19 mouse cellular contexts compared by ENCODE assay signal in the genomic region with DNA sequence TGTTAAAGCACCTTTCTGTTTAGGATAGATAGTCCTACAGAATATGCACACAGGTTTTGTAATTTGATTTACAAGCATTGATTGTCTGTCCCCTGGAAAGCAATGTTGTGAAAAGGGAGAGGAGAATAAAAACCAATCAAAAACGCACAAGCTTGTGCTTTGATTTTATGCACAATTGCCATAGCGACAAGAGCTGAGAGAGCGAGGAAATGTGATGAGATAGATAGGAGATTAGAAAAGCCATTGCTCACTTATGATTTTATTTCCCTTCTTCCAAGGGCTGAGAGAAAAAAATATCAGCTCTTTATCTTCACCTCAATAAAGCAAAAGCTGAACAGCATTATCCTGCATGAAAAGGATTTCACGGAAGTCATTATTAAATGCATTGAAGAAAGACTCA.
DNase-seq lines count a peak whose midpoint lies in the region; ATAC-seq and TF ChIP-seq lines count a peak whose summit lies in the region.
"Had no signal": no experiment of that assay in that cellular context is flagged by ENCODE, and none has a peak within 500 bp of the region (broad histone marks: within the 10 kb centered on the region; RNA-seq: fewer than 3 reads in every experiment).

No protein-coding gene starts in this region.

- ATAC-seq in hindbrain, embryonic 11.5 days (ENCODE audit: low FRiP score), result peak; percentile 6; the same call in 1 of the 2 replicates
- ATAC-seq in midbrain, embryonic 14.5 days (ENCODE audit: low FRiP score, low TSS enrichment), result no peak
- no peak for ATAC-seq in midbrain, embryonic 13.5 days
- ATAC-seq in neural tube, embryonic 14.5 days (ENCODE audit: low read depth), result peak; percentile 34
- ATAC-seq: activated CD4-positive, CD25-positive, alpha-beta regulatory T cell, adult 4 months; forebrain, embryonic 16.5 days; Patski had no signal

- no peaks in the 10 kb centered on the region for H3K4me1 ChIP-seq in hindbrain, embryonic 11.5 days (replicated peaks; ENCODE audit: control insufficient read depth, insufficient read depth, low read length)
- H3K4me1 ChIP-seq in hindbrain, embryonic 10.5 days (replicated peaks), result no peaks in the 10 kb centered on the region
- H3K4me1 ChIP-seq in midbrain, embryonic 14.5 days (ENCODE audit: control insufficient read depth, insufficient read depth, low read length), result no peaks in the 10 kb centered on the region
- no peaks in the 10 kb centered on the region; the same call in 1 of the 2 replicates for H3K4me1 ChIP-seq in midbrain, embryonic 13.5 days (replicated peaks)
- no peaks in the 10 kb centered on the region for H3K4me1 ChIP-seq in neural tube, embryonic 14.5 days (ENCODE audit: control insufficient read depth, insufficient read depth, low read length)
- H3K4me1 ChIP-seq: embryonic facial prominence, embryonic 10.5 days; heart, embryonic 15.5 days had no signal

- no peak for TF ChIP-seq CTCF in brain, embryonic 14.5 days (IDR thresholded peaks at IDR 0.05; ENCODE audit: borderline replicate concordance, extremely low read depth, insufficient read depth, insufficient read length)

- no peak overlapping the region for H3K4me2 ChIP-seq in hindbrain, embryonic 11.5 days (replicated peaks; ENCODE audit: low read depth, low read length)
- no peak overlapping the region for H3K4me2 ChIP-seq in midbrain, embryonic 14.5 days (ENCODE audit: low read length)
- no peak overlapping the region for H3K4me2 ChIP-seq in midbrain, embryonic 13.5 days (replicated peaks)
- H3K4me2 ChIP-seq in neural tube, embryonic 14.5 days (ENCODE audit: low read depth, low read length), result no peak overlapping the region
- H3K4me2 ChIP-seq: heart, embryonic 11.5 days; heart, embryonic 15.5 days had no signal

- no peaks in the 10 kb centered on the region for H3K27me3 ChIP-seq in hindbrain, embryonic 11.5 days (ENCODE audit: control insufficient read depth, insufficient read depth, low read length)
- H3K27me3 ChIP-seq in hindbrain, embryonic 10.5 days (ENCODE audit: insufficient read depth, poor library complexity, severe bottlenecking), result no peaks in the 10 kb centered on the region
- H3K27me3 ChIP-seq in midbrain, embryonic 14.5 days (ENCODE audit: control insufficient read depth, insufficient read depth, low read length), result no peaks in the 10 kb centered on the region
- H3K27me3 ChIP-seq in midbrain, embryonic 13.5 days, result no peaks in the 10 kb centered on the region
- no peaks in the 10 kb centered on the region for H3K27me3 ChIP-seq in neural tube, embryonic 14.5 days (ENCODE audit: control insufficient read depth, insufficient read depth, low read length)
- H3K27me3 ChIP-seq: CH12.LX; heart, embryonic 15.5 days; Patski had no signal

- H3K36me3 ChIP-seq in hindbrain, embryonic 11.5 days (ENCODE audit: control insufficient read depth, insufficient read depth, low read length), result no peaks in the 10 kb centered on the region
- H3K36me3 ChIP-seq in hindbrain, embryonic 10.5 days, result no peaks in the 10 kb centered on the region
- H3K36me3 ChIP-seq in midbrain, embryonic 14.5 days (ENCODE audit: control insufficient read depth, insufficient read depth, low read length), result no peaks in the 10 kb centered on the region
- H3K36me3 ChIP-seq in midbrain, embryonic 13.5 days, result no peaks in the 10 kb centered on the region
- no peaks in the 10 kb centered on the region for H3K36me3 ChIP-seq in neural tube, embryonic 14.5 days (ENCODE audit: control insufficient read depth, insufficient read depth, low read length)
- H3K36me3 ChIP-seq: embryonic facial prominence, embryonic 10.5 days; heart, embryonic 15.5 days had no signal

- no peaks in the 10 kb centered on the region for H3K9me3 ChIP-seq in hindbrain, embryonic 11.5 days (ENCODE audit: control insufficient read depth, low read length)
- no peaks in the 10 kb centered on the region for H3K9me3 ChIP-seq in hindbrain, embryonic 10.5 days
- H3K9me3 ChIP-seq in midbrain, embryonic 14.5 days (ENCODE audit: control insufficient read depth, low read length), result no peaks in the 10 kb centered on the region
- H3K9me3 ChIP-seq in midbrain, embryonic 13.5 days, result no peaks in the 10 kb centered on the region
- H3K9me3 ChIP-seq in neural tube, embryonic 14.5 days (ENCODE audit: control insufficient read depth, low read length), result no peaks in the 10 kb centered on the region
- H3K9me3 ChIP-seq: embryonic facial prominence, embryonic 10.5 days; heart, embryonic 15.5 days had no signal

- H3K4me3 ChIP-seq in hindbrain, embryonic 11.5 days (ENCODE audit: low read depth, low read length), result no peak overlapping the region
- H3K4me3 ChIP-seq in hindbrain, embryonic 10.5 days, result no peak overlapping the region
- no peak overlapping the region for H3K4me3 ChIP-seq in midbrain, embryonic 14.5 days (replicated peaks; ENCODE audit: low read depth, low read length)
- no peak overlapping the region for H3K4me3 ChIP-seq in midbrain, embryonic 13.5 days (replicated peaks)
- H3K4me3 ChIP-seq in neural tube, embryonic 14.5 days (ENCODE audit: low read depth, low read length), result no peak overlapping the region
- H3K4me3 ChIP-seq: embryonic facial prominence, embryonic 10.5 days; heart, adult 2 months; heart, embryonic 15.5 days had no signal

- no peak for TF ChIP-seq POLR2A in brain, embryonic 14.5 days (IDR thresholded peaks at IDR 0.05; ENCODE audit: borderline replicate concordance, extremely low read depth, insufficient read depth, insufficient read length, poor library complexity, severe bottlenecking)

- no peak for DNase-seq in hindbrain, embryonic 11.5 days (ENCODE audit: low spot score)
- no peak for DNase-seq in hindbrain, embryonic 10.5 days (ENCODE audit: low spot score)
- DNase-seq in midbrain, embryonic 14.5 days, result peak; percentile 42
- peak; percentile 50 for DNase-seq in brain, embryonic 14.5 days (ENCODE audit: low read depth)
- DNase-seq: adrenal gland, postnatal 14 days; cerebellum, adult 18-20 months; cerebellum, postnatal 10 days; gastrocnemius, postnatal 14 days; heart, adult 2 months; heart, postnatal 14 days had no signal

- 78% methylated on average over 4 of the region's 4 CpGs for whole genome bisulfite sequencing in hindbrain, embryonic 11.5 days
- WGBS in hindbrain, embryonic 10.5 days, result 79% methylated on average over 4 of the region's 4 CpGs
- WGBS in midbrain, embryonic 14.5 days, result 31% methylated on average over 4 of the region's 4 CpGs
- 37% methylated on average over 4 of the region's 4 CpGs for WGBS in midbrain, embryonic 13.5 days
- 42% methylated on average over 4 of the region's 4 CpGs for WGBS in neural tube, embryonic 14.5 days

- no peak overlapping the region for H3K27ac ChIP-seq in hindbrain, embryonic 11.5 days (ENCODE audit: low read depth, low read length)
- no peak overlapping the region for H3K27ac ChIP-seq in hindbrain, embryonic 10.5 days
- H3K27ac ChIP-seq in midbrain, embryonic 14.5 days (replicated peaks; ENCODE audit: low read depth, low read length), result no peak overlapping the region
- no peak overlapping the region for H3K27ac ChIP-seq in midbrain, embryonic 13.5 days
- H3K27ac ChIP-seq in neural tube, embryonic 14.5 days (ENCODE audit: low read depth, low read length), result no peak overlapping the region
- H3K27ac ChIP-seq: embryonic facial prominence, embryonic 10.5 days; heart, adult 2 months; heart, embryonic 15.5 days had no signal

- no peak overlapping the region for H3K9ac ChIP-seq in hindbrain, embryonic 11.5 days (ENCODE audit: low read depth, low read length)
- H3K9ac ChIP-seq in midbrain, embryonic 14.5 days (replicated peaks; ENCODE audit: low read length), result no peak overlapping the region
- no peak overlapping the region for H3K9ac ChIP-seq in midbrain, embryonic 13.5 days (replicated peaks)
- H3K9ac ChIP-seq in neural tube, embryonic 14.5 days (replicated peaks; ENCODE audit: low read depth, low read length), result no peak overlapping the region
- H3K9ac ChIP-seq: heart, embryonic 15.5 days had no signal

Comparison
In these comparisons a context has a peak if more than half of its experiments do, and no peak if none do; other contexts are left out.
1. ATAC-seq: peak in hindbrain, embryonic 11.5 days (single experiment) and neural tube, embryonic 14.5 days (single experiment); none in midbrain, embryonic 14.5 days (single experiment) and midbrain, embryonic 13.5 days (single experiment).
2. DNase-seq: peak in midbrain, embryonic 14.5 days (single experiment) and brain, embryonic 14.5 days (single experiment); none in hindbrain, embryonic 11.5 days (single experiment) and hindbrain, embryonic 10.5 days (single experiment).